Mouse (Mus musculus): ENCODE measurements around the gene Prkg2. TPM values are rescaled to one million over a fixed set of nuclear protein-coding genes. Genes with fewer than 3 reads are reported as not detected.

The Prkg2 gene
- polyA plus RNA-seq, 1 experiment from 2014 or later, result 3.3 TPM

DNA sequence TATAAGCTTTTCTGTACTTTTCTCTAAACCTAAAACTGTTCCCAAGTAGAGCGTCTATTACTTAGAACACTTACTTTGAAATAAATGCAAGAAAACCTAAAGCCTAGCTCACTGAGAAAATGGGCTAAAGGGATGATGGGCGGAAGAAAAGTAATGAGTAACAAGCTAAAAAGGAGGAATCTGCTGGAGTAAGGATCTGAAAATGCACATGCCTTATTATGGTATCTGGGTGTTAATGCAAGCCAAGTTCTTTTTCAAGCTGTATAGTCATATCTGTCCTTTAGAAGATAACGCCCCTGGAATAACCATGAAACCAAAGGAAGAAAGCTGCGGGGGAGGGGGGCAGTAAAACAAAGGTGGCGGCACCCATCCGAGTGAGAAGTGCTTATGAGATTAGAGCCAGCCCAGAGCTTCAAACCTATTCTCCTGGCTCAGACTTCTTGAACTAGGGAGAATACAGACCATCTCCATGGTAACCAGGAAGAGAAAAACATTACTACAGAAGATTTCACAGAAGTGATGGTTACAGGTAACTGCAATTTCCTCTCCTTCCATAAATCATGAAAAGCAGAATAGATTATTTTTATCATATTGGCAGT lies 5.5 kb downstream of the Prkg2 start:
- Histone ChIP-seq H3K36me3 (ENCODE audit: control insufficient read depth, insufficient read depth, low read length) (no peaks in the 10 kb centered on the region), H3K4me1 (ENCODE audit: control insufficient read depth, insufficient read depth, low read length) (no peaks in the 10 kb centered on the region), H3K4me2 (replicated peaks; ENCODE audit: low read depth, low read length) (no peak overlapping the region), H3K27ac (ENCODE audit: low read length) (no peak overlapping the region), H3K27me3 (ENCODE audit: control insufficient read depth, insufficient read depth, low read length) (no peaks in the 10 kb centered on the region), H3K4me3 (ENCODE audit: low read depth, low read length) (no peak overlapping the region), H3K9me3 (ENCODE audit: control insufficient read depth, low read depth, low read length) (no peaks in the 10 kb centered on the region), H3K9ac (replicated peaks; ENCODE audit: low read depth, low read length) (no peak overlapping the region)
- 71% methylated on average over 6 of the region's 6 CpGs for WGBS
- ATAC-seq (ENCODE audit: insufficient number of reproducible peaks, insufficient read depth, low FRiP score, low read depth), result no peak

- H3K27me3 ChIP-seq (ENCODE audit: control insufficient read depth, insufficient read depth, low read length), result no peaks in the 10 kb centered on the region
- H3K4me3 ChIP-seq (ENCODE audit: low read depth, low read length), result no peak overlapping the region
- H3K9me3 ChIP-seq (ENCODE audit: control insufficient read depth, low read depth, low read length), result no peaks in the 10 kb centered on the region
- no peak overlapping the region for H3K9ac ChIP-seq (replicated peaks; ENCODE audit: low read depth, low read length)
- no peak overlapping the region for H3K27ac ChIP-seq (ENCODE audit: low read length)
- no peaks in the 10 kb centered on the region for H3K36me3 ChIP-seq (ENCODE audit: control insufficient read depth, insufficient read depth, low read length)
- H3K4me1 ChIP-seq (ENCODE audit: control insufficient read depth, insufficient read depth, low read length), result no peaks in the 10 kb centered on the region
- H3K4me2 ChIP-seq (replicated peaks; ENCODE audit: low read depth, low read length), result no peak overlapping the region
- WGBS, result 66% methylated on average over 3 of the region's 3 CpGs
- no peak for ATAC-seq (ENCODE audit: insufficient number of reproducible peaks, insufficient read depth, low FRiP score, low read depth)
These were observed 10.8 kb downstream of the Prkg2 start for GRCm38 (mm10) chr5:99026343-99026742.

DNA sequence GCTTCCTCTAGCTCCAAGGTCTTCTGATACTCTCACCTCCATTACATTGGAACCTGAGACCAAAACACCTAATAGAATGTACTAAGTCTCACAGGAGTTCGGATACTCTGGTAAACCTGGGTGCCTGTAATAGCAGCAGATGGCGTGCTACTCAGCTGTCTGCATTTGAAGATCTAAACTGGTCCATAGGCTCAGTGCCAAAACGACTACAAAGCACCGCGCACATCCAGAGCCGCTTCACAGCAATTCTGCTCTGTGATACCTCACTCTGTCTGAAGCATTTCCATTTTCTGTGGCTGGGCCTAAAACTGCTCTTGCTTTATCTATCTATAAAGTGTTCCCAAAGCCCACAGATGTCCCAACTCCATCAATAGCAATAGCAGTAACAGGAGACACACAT lies 17.4 kb downstream of the Prkg2 start:
- no peaks in the 10 kb centered on the region for H3K36me3 ChIP-seq (ENCODE audit: control insufficient read depth, insufficient read depth, low read length)
- H3K4me3 ChIP-seq (ENCODE audit: low read depth, low read length), result no peak overlapping the region
- H3K9me3 ChIP-seq (ENCODE audit: control insufficient read depth, low read depth, low read length), result no peaks in the 10 kb centered on the region
- no peaks in the 10 kb centered on the region for H3K27me3 ChIP-seq (ENCODE audit: control insufficient read depth, insufficient read depth, low read length)
- no peak overlapping the region for H3K27ac ChIP-seq (ENCODE audit: low read length)
- no peak overlapping the region for H3K4me2 ChIP-seq (replicated peaks; ENCODE audit: low read depth, low read length)
- H3K4me1 ChIP-seq (ENCODE audit: control insufficient read depth, insufficient read depth, low read length), result no peaks in the 10 kb centered on the region
- no peak for ATAC-seq (ENCODE audit: insufficient number of reproducible peaks, insufficient read depth, low FRiP score, low read depth)
- WGBS, result 81% methylated on average over 6 of the region's 6 CpGs
- no peak overlapping the region for H3K9ac ChIP-seq (replicated peaks; ENCODE audit: low read depth, low read length)

DNA sequence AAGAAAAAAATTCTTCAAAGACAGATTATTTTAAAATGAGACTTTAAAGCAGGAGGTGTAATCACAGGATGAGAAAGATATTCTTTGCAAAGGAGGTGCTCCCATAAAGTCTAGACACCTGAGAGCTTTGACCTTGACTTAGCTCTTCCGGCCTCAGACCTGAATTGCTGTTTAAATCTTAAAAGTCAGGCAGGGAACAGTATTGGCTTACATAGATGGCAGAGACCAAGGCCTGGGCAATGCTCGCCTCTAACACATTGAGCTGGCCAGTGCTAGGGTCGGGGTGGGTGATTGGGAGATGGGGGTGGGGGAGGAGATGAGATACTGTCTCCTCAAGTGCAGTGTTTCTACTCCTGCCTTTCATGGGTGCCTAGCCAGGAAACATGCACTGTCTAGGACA lies 22.0 kb downstream of the Prkg2 start:
- Histone ChIP-seq H3K4me3 (ENCODE audit: low read depth, low read length) (no peak overlapping the region), H3K9me3 (ENCODE audit: control insufficient read depth, low read depth, low read length) (no peaks in the 10 kb centered on the region), H3K4me2 (replicated peaks; ENCODE audit: low read depth, low read length) (no peak overlapping the region), H3K9ac (replicated peaks; ENCODE audit: low read depth, low read length) (no peak overlapping the region), H3K4me1 (ENCODE audit: control insufficient read depth, insufficient read depth, low read length) (no peaks in the 10 kb centered on the region), H3K27ac (ENCODE audit: low read length) (no peak overlapping the region), H3K27me3 (ENCODE audit: control insufficient read depth, insufficient read depth, low read length) (no peaks in the 10 kb centered on the region), H3K36me3 (ENCODE audit: control insufficient read depth, insufficient read depth, low read length) (no peaks in the 10 kb centered on the region)
- ATAC-seq (ENCODE audit: insufficient number of reproducible peaks, insufficient read depth, low FRiP score, low read depth), result no peak
- 75% methylated on average over 3 of the region's 3 CpGs for WGBS

GRCm38 (mm10) chr5:99010448-99011151 lies 26.6 kb downstream of the Prkg2 start:
- Histone ChIP-seq H3K9me3 (ENCODE audit: control insufficient read depth, low read depth, low read length) (no peaks in the 10 kb centered on the region), H3K4me3 (ENCODE audit: low read depth, low read length) (no peak overlapping the region), H3K4me2 (replicated peaks; ENCODE audit: low read depth, low read length) (no peak overlapping the region), H3K27me3 (ENCODE audit: control insufficient read depth, insufficient read depth, low read length) (no peaks in the 10 kb centered on the region), H3K4me1 (ENCODE audit: control insufficient read depth, insufficient read depth, low read length) (no peaks in the 10 kb centered on the region), H3K27ac (ENCODE audit: low read length) (no peak overlapping the region), H3K36me3 (ENCODE audit: control insufficient read depth, insufficient read depth, low read length) (no peaks in the 10 kb centered on the region), H3K9ac (replicated peaks; ENCODE audit: low read depth, low read length) (no peak overlapping the region)
- ATAC-seq (ENCODE audit: insufficient number of reproducible peaks, insufficient read depth, low FRiP score, low read depth), result no peak
- 83% methylated on average over 14 of the region's 14 CpGs for WGBS

GRCm38 (mm10) chr5:98998104-98998503 lies 39.0 kb downstream of the Prkg2 start:
- H3K9me3 ChIP-seq (ENCODE audit: control insufficient read depth, low read depth, low read length), result no peaks in the 10 kb centered on the region
- H3K4me3 ChIP-seq (ENCODE audit: low read depth, low read length), result no peak overlapping the region
- no peak overlapping the region for H3K4me2 ChIP-seq (replicated peaks; ENCODE audit: low read depth, low read length)
- no peak overlapping the region for H3K9ac ChIP-seq (replicated peaks; ENCODE audit: low read depth, low read length)
- ATAC-seq (ENCODE audit: insufficient number of reproducible peaks, insufficient read depth, low FRiP score, low read depth), result no peak
- WGBS, result 81% methylated on average over 4 of the region's 4 CpGs
- H3K36me3 ChIP-seq (ENCODE audit: control insufficient read depth, insufficient read depth, low read length), result no peaks in the 10 kb centered on the region
- no peaks in the 10 kb centered on the region for H3K27me3 ChIP-seq (ENCODE audit: control insufficient read depth, insufficient read depth, low read length)
- no peaks in the 10 kb centered on the region for H3K4me1 ChIP-seq (ENCODE audit: control insufficient read depth, insufficient read depth, low read length)
- no peak overlapping the region for H3K27ac ChIP-seq (ENCODE audit: low read length)

- H3K9ac ChIP-seq (replicated peaks; ENCODE audit: low read depth, low read length), result no peak overlapping the region
- no peaks in the 10 kb centered on the region for H3K4me1 ChIP-seq (ENCODE audit: control insufficient read depth, insufficient read depth, low read length)
- H3K4me3 ChIP-seq (ENCODE audit: low read depth, low read length), result no peak overlapping the region
- no peaks in the 10 kb centered on the region for H3K9me3 ChIP-seq (ENCODE audit: control insufficient read depth, low read depth, low read length)
- H3K27ac ChIP-seq (ENCODE audit: low read length), result no peak overlapping the region
- WGBS, result 41% methylated on average over 4 of the region's 4 CpGs
- H3K4me2 ChIP-seq (replicated peaks; ENCODE audit: low read depth, low read length), result no peak overlapping the region
- H3K36me3 ChIP-seq (ENCODE audit: control insufficient read depth, insufficient read depth, low read length), result no peaks in the 10 kb centered on the region
- no peaks in the 10 kb centered on the region for H3K27me3 ChIP-seq (ENCODE audit: control insufficient read depth, insufficient read depth, low read length)
- no peak for ATAC-seq (ENCODE audit: insufficient number of reproducible peaks, insufficient read depth, low FRiP score, low read depth)
These were observed 41.4 kb downstream of the Prkg2 start for GRCm38 (mm10) chr5:98995767-98996166.

- no peak for ATAC-seq (ENCODE audit: insufficient number of reproducible peaks, insufficient read depth, low FRiP score, low read depth)
- Histone ChIP-seq H3K36me3 (ENCODE audit: control insufficient read depth, insufficient read depth, low read length) (no peaks in the 10 kb centered on the region), H3K27me3 (ENCODE audit: control insufficient read depth, insufficient read depth, low read length) (no peaks in the 10 kb centered on the region), H3K4me2 (replicated peaks; ENCODE audit: low read depth, low read length) (no peak overlapping the region), H3K4me1 (ENCODE audit: control insufficient read depth, insufficient read depth, low read length) (no peaks in the 10 kb centered on the region), H3K4me3 (ENCODE audit: low read depth, low read length) (no peak overlapping the region), H3K27ac (ENCODE audit: low read length) (no peak overlapping the region), H3K9me3 (ENCODE audit: control insufficient read depth, low read depth, low read length) (no peaks in the 10 kb centered on the region), H3K9ac (replicated peaks; ENCODE audit: low read depth, low read length) (no peak overlapping the region)
- WGBS, result 69% methylated on average over 4 of the region's 4 CpGs
These were observed 45.6 kb downstream of the Prkg2 start for GRCm38 (mm10) chr5:98991600-98991999.

- no peaks in the 10 kb centered on the region for H3K4me1 ChIP-seq (ENCODE audit: control insufficient read depth, insufficient read depth, low read length)
- no peak overlapping the region for H3K27ac ChIP-seq (ENCODE audit: low read length)
- WGBS, result 33% methylated on average over 1 of the region's 1 CpGs
- H3K4me2 ChIP-seq (replicated peaks; ENCODE audit: low read depth, low read length), result no peak overlapping the region
- no peaks in the 10 kb centered on the region for H3K27me3 ChIP-seq (ENCODE audit: control insufficient read depth, insufficient read depth, low read length)
- H3K9ac ChIP-seq (replicated peaks; ENCODE audit: low read depth, low read length), result no peak overlapping the region
- no peak for ATAC-seq (ENCODE audit: insufficient number of reproducible peaks, insufficient read depth, low FRiP score, low read depth)
- H3K36me3 ChIP-seq (ENCODE audit: control insufficient read depth, insufficient read depth, low read length), result no peaks in the 10 kb centered on the region
- no peak overlapping the region for H3K4me3 ChIP-seq (ENCODE audit: low read depth, low read length)
- H3K9me3 ChIP-seq (ENCODE audit: control insufficient read depth, low read depth, low read length), result no peaks in the 10 kb centered on the region
These were observed 49.5 kb downstream of the Prkg2 start for GRCm38 (mm10) chr5:98987634-98988033.

Measured in stomach, embryonic 14.5 days (tissue).